Mouse (Mus musculus): ENCODE measurements around the gene Dkk3. TPM values are rescaled to one million over a fixed set of nuclear protein-coding genes. Genes with fewer than 3 reads are reported as not detected.
A peak's percentile ranks its signal among the peaks of the same experiment; 100 is the strongest.
"Not testable (repeated sequence)": the region's sequence is repeated elsewhere in the genome, so short reads cannot be mapped to it uniquely, and the experiment has no call there.

The Dkk3 gene
- total RNA-seq, 4 experiments from 2014 or later, result 34.3 to 54.4 (median 46.8) TPM

- no peak for DNase-seq (ENCODE audit: low spot score)
These were observed 11.3 kb upstream of the Dkk3 start for GRCm38 (mm10) chr7:112169955-112170692.

- DNase-seq (ENCODE audit: low spot score), result no peak
These were observed 6.7 kb upstream of the Dkk3 start for GRCm38 (mm10) chr7:112165593-112165992.

GRCm38 (mm10) chr7:112165032-112165431, 6.2 kb upstream of the Dkk3 start:
- not testable (repeated sequence) for DNase-seq (ENCODE audit: low spot score)

GRCm38 (mm10) chr7:112164430-112164829, 5.6 kb upstream of the Dkk3 start:
- DNase-seq (ENCODE audit: low spot score), result no peak

GRCm38 (mm10) chr7:112159835-112160234, 978 bp upstream of the Dkk3 start:
- DNase-seq (ENCODE audit: low spot score), result no peak

GRCm38 (mm10) chr7:112158316-112158741, 528 bp downstream of the Dkk3 start:
- DNase-seq (ENCODE audit: low spot score), result no peak

DNA sequence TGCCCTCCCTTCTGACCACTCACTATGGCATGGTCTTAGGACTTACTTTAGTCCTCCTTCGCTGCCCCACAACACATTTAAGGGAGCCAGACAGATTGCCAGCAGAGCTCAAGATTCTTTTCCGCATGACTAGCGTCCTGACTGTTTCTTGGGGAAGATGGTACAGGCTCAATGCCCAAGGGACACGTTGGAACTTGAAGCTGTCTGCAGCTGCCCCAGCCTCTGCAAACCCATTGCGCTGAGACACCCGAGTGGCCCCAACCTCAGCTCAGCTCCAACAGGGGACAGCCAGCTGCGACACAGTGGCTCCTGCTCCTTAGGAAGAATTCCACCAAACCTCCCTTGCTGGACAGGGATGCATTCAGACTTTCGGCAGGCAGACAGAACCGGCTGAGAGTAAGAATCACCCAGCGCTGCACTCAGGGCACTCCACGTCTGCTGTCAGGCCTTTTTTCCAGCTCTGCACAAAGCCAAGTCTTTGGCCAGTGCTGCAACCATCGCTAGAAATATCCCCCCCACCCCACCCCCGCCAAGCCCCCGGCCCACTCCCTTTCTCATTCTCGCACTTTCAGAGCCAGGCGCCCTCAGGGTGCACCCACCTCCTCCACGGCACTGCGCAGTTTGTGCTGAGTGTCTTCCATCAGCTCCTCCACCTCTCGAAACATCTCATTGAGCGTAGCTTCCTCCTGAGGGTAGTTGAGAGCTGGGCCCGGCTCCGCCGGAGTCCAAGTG, 1.1 kb downstream of the Dkk3 start:
- no peak for DNase-seq (ENCODE audit: low spot score)

DNA sequence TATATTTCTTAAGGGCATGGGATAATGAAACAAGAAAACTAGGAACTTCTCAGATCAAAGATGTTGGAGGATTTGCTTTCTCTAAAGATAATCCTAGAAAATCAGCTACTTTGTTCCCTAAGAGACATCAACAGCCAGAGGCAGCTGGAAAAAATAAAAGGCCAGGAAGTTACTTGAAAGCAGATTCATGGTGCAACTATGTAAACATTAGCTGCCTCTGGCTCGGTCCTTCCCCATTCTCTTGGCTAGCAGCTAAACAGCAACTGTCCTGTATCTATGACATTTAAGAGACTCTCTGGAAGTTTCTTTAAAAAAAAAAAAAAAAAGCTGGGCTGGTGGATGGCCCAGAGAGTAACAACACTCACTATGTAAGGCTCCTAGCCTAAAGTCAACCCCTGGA, 3.7 kb downstream of the Dkk3 start:
- DNase-seq (ENCODE audit: low spot score), result no peak

DNA sequence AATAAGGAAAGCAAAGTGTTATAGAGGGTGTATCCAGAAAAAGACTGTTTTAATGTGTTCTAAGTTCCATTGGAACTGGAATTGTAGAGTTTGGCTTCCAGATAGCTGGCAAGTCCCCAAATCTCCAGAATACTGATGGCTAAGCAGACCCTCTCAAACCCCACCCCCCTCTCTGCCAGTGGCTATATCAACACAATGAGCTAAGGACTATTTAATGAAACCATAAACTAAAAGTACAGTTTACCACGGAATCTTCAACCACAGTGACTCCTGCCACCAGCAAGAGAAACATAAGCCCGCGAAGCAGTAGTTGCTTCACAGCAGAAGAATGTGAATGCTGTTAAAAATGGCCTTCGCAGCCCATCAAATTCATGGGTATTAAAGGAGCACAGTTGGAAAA, 4.4 kb downstream of the Dkk3 start:
- DNase-seq (ENCODE audit: low spot score), result no peak

GRCm38 (mm10) chr7:112149113-112149512, 9.7 kb downstream of the Dkk3 start:
- no peak for DNase-seq (ENCODE audit: low spot score)

- DNase-seq (ENCODE audit: low spot score), result peak; percentile 54
These were observed 10.9 kb downstream of the Dkk3 start for GRCm38 (mm10) chr7:112147979-112148378.

- DNase-seq (ENCODE audit: low spot score), result no peak
These were observed 14.1 kb downstream of the Dkk3 start for GRCm38 (mm10) chr7:112144646-112145179.

DNA sequence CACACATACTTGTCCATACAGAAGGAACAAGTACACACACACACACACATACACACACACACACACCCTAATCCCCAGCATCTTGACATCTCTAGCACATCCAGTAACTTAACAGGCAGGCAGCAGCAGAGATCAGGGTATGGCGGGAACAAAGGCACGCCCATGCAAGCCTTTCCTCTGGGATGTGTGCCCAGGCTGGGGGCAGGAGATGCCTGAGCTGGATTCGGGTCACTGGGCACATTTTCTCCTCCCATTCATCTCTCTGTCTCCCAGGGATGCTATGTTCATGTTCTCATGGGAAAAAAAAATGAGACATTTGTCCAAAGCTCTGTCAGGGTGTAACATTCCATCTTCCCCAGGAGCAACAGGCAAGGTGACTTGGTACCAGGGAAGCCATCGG, 14.9 kb downstream of the Dkk3 start:
- DNase-seq (ENCODE audit: low spot score), result no peak

DNA sequence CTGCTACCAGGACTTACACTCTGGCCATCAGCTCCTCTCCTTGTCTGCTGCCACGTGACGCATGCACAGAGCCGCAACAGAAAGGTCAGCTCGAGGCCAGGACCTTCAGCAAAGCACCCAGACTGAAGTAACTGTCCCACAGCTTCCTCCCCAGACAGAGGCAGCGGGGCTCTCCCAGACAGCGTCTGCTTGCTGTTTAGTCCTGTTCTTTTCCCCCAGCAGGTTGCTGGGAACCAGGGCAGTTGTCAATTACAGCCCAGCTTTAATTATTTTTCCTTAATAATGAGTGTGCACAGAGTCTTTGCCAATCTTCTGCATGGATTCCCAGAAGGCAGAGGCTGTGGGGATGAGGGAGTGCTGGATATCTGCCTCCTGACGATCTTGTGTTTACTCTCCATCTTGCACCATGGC, 15.8 kb downstream of the Dkk3 start:
- no peak for DNase-seq (ENCODE audit: low spot score)

- no peak for DNase-seq (ENCODE audit: low spot score)
These were observed 16.2 kb downstream of the Dkk3 start for GRCm38 (mm10) chr7:112142616-112143015.

- no peak for DNase-seq (ENCODE audit: low spot score)
These were observed 18.1 kb downstream of the Dkk3 start for GRCm38 (mm10) chr7:112140725-112141124.

- DNase-seq (ENCODE audit: low spot score), result peak; percentile 58
These were observed 20.1 kb downstream of the Dkk3 start for GRCm38 (mm10) chr7:112138509-112139405.

DNA sequence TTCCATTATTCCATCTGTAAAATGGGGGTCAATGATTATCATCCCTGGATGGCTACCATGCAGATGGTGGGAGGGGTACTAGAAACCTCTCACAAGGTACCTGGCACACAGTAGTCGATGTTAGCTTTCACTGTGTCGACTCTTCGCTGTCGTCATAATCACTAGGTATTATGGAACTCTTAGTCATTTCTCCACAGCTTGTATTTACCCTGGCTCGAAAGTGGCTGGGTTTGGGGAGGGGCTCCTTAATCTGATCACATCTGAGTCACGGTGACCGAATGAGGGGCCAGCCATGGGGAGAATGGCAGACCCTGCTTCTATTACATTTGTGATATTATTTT, 20.7 kb downstream of the Dkk3 start:
- no peak for DNase-seq (ENCODE audit: low spot score)

- DNase-seq (ENCODE audit: low spot score), result no peak
These were observed 22.3 kb downstream of the Dkk3 start for GRCm38 (mm10) chr7:112136537-112136936.

DNA sequence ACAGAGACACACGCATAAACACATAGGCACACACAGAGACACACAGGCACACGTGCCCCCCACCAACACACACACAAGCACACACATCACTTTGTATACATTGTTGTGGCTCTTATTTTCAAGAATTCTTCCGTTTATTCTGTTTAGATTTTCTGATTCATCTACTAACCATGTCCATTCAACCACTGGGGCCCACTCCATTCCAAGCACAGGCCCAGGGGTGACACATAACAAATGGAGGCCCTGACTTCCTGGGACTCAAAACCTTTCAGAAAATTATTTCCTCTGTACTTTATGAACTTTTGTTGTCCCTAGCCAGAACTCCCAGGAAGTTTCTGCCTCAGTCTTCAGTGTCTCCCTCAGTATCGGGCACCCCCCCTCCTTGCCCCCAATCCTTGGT, 23.7 kb downstream of the Dkk3 start:
- DNase-seq (ENCODE audit: low spot score), result no peak

- no peak for DNase-seq (ENCODE audit: low spot score)
These were observed 25.6 kb downstream of the Dkk3 start for GRCm38 (mm10) chr7:112133277-112133676.

GRCm38 (mm10) chr7:112132005-112132404, 26.9 kb downstream of the Dkk3 start:
- DNase-seq (ENCODE audit: low spot score), result no peak
